Mouse (Mus musculus) cortical plate, adult 2 months (tissue): ENCODE data around the gene Zswim2.
A peak's percentile ranks its signal among the peaks of the same experiment; 100 is the strongest.

Source experiments
- CTCF ChIP-seq: fragments of 200-500 bp; IDR thresholded peaks from 2 replicates; pipeline ENCODE4 v1.5.1; 2011; ENCODE audit warnings: mild to moderate bottlenecking, control low read depth, low read length; ENCODE audit not compliant: insufficient read depth; ENCODE audit errors: extremely low read depth
- POLR2A ChIP-seq: fragments of 200-500 bp; IDR thresholded peaks from 2 replicates; pipeline ENCODE4 v1.6.1; 2011; ENCODE audit warnings: mild to moderate bottlenecking, low read length, control low read depth; ENCODE audit not compliant: insufficient read depth; ENCODE audit errors: extremely low read depth

- TF ChIP-seq CTCF (no peak), POLR2A (peak; percentile 21; the same call in 1 of the 2 replicates)
Observed at GRCm38 (mm10) chr2:83940931-83941361, at the start of gene Zswim2.
